Mouse (Mus musculus) bone marrow macrophage, adult 2 months (primary cell): ENCODE measurements around the gene Ccdc27.

Experiments
- CTCF ChIP-seq: IDR thresholded peaks from 2 replicates; pipeline ENCODE4 v1.5.1; 2012; ENCODE audit warnings: low read depth, mild to moderate bottlenecking, low read length, moderate library complexity
- POLR2A ChIP-seq: IDR thresholded peaks from 2 replicates; pipeline ENCODE4 v1.6.1; 2012; ENCODE audit warnings: mild to moderate bottlenecking, low read depth, low read length, borderline replicate concordance

DNA sequence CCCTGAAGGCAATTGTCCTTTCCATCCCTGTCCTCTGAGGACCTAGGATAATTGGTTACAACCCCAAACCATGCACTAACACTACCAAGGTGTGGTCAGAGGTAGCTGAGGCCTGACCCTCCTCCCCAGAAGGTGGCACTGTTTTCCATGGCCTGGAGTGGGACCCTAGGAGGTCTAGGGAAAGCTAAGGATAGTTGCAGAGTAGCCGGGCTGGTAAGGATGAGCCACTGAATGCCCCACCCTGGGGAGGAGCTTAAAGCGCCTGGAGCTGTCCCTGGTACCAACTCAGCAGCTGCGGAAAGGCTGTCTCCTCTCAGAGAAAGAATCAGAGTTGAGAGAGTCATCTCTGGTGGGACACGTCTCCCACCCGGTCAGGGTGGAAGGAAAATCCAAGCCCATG is 28.4 kb upstream of the Ccdc27 start:
- no peak for TF ChIP-seq POLR2A
- no peak for TF ChIP-seq CTCF
